Mouse (Mus musculus): ENCODE measurements around the gene Sord.
"Not testable (repeated sequence)": the region's sequence is repeated elsewhere in the genome, so short reads cannot be mapped to it uniquely, and the experiment has no call there.

The Sord gene
- long read RNA-seq, experiment 1, transcript Sord-201 (9 exons, 2,352 nt), result major isoform, 16 of 25 reads
- long read RNA-seq, experiment 1, partial matches to known transcripts, result 7 of 25 reads
- long read RNA-seq, experiment 1, other reads (novel, unspliced or antisense), result 2 of 25 reads
- long read RNA-seq, experiment 2, transcript Sord-201 (9 exons, 2,352 nt), result major isoform, 23 of 28 reads
- long read RNA-seq, experiment 2, partial matches to known transcripts, result 1 of 28 reads
- long read RNA-seq, experiment 2, other reads (novel, unspliced or antisense), result 4 of 28 reads

GRCm38 (mm10) chr2:122234611-122235288 lies at the start of gene Sord:
TSS of gene Sord (plus strand) at chr2:122234749.
- intact Hi-C loops (cut with DNase I), result no loop called here

GRCm38 (mm10) chr2:122185086-122185485 lies 49.5 kb upstream of the Sord start:
- intact Hi-C loops (cut with DNase I), result no loop called here

DNA sequence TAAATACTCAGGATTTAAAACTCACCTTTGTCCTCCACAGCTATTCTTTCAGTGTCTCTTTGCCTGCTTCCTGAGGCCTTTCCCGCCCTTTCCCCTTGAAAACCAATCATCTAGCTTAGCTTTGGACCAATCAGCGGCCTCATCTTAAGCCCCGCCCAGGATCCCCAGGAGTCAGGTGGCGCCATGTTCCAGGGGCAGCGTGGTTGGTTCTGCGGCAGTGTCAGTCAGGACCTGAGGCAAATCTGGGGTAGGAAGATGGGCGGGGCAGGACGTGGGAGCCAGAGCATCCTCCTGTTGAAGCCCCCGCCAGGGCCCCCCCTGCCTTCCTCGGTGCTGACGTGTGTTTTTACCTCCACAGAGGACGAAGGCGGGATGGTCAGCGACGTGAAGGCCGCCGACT lies 48.4 kb upstream of the Sord start, which contains the start of the genes Patl2 and Terb2:
Patl2 (minus strand) TSS at position 84 of the 400 bp plus-strand sequence.
Terb2 (plus strand) TSS at position 167 of the 400 bp plus-strand sequence.
- intact Hi-C loops (cut with DNase I), result no loop called here

- intact Hi-C loops (cut with DNase I), result no loop called here
Measured at GRCm38 (mm10) chr2:122186751-122187150, 47.8 kb upstream of the Sord start.

- intact Hi-C loops (cut with DNase I), result loop anchor here (5.0 to 10.0 kb wide), 2 partner anchors 50 to 433 kb away; no protein-coding TSS in a partner anchor
Measured at GRCm38 (mm10) chr2:122191849-122192248, 42.7 kb upstream of the Sord start.

DNA sequence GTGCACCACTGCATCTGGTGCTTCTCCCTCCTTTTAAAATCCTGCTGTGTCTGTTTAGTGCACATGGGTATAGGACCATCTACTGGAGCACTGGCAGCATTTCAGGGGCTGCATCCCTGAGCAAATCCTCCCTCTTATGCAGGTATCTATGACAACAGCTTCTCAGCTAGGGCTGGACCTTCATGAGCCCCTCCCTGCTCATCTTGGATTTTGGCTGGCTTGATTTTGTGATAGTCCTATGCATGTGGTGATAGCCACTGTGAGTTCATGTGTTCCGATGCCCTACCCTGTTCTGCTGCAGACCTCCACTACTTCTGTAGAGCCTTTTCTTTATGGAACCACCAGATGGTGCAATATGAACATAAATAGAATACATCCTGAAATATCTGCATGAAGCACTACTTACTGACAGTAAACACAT lies 40.0 kb upstream of the Sord start:
- intact Hi-C loops (cut with DNase I), result loop anchor here (2.0 to 10.0 kb wide), 3 partner anchors 48 to 430 kb away; no protein-coding TSS in a partner anchor

GRCm38 (mm10) chr2:122201501-122201900 lies 33.0 kb upstream of the Sord start:
- intact Hi-C loops (cut with DNase I), result no loop called here

DNA sequence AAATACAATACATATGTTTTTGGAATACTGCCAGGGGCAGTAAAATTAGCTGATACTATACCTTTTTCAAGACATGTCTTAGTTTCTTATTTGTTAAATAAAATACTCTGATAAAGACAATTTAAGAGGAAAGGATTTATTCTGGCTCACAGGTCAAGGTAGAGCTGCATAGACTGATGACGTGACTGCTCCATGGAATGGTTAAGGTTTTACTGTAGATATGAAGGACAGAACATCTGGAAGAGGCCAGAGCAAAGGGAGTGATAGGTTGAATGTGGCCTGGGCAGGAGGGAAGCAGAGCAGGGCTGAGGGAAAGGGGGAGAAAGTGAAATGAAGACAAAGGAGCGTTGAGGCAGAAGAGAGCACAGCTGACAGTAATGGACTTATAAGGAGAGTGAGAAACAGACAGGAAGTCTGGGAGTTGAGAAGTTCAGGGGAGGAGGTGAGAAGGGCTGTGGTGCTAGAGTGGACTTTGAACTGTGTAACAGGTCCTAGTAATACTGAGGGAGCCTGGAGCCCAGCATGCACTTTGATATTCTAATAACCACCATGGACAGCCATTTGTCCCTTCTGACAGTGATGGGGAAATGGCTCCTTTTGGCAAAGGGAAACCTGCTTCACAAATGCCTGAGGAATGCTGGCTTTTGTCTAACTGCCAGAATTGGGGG lies 28.0 kb upstream of the Sord start:
- intact Hi-C loops (cut with DNase I), result no loop called here

DNA sequence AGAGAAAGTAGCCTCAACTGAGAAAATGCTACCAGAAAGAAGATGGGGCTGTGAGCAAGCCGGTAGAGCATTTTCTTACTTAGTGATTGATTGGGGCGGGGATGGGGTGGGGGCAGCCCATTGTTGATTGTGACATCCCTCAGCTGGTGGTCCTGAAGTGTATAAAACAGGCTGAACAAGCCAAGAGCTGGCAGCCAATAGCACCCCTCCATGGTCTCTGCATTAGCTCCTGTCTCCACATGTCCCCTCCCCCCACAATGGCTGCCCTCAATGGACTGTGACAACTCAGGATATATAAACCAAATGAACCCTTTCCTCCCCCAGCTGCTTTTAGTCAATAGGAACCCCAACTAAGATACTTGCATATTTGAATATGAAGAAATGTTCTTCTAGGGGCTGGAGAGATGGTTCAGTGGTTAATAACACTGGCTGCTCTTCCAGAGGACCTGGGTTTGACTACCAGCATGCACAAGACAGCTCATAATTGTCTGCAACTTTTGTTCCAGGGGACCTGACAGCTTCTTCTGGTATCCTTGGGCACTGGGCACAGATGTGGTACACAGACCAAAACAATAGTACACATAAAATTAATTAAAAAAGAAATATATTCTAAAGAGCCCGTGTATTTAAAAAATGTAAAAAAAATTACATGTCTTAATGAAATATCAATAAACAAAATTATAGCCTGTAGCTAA lies 23.9 kb upstream of the Sord start:
- intact Hi-C loops (cut with DNase I), result no loop called here

GRCm38 (mm10) chr2:122217075-122217474 lies 17.5 kb upstream of the Sord start:
- intact Hi-C loops (cut with DNase I), result not testable (repeated sequence)

- intact Hi-C loops (cut with DNase I), result no loop called here
Measured at GRCm38 (mm10) chr2:122218234-122218633, 16.3 kb upstream of the Sord start.

DNA sequence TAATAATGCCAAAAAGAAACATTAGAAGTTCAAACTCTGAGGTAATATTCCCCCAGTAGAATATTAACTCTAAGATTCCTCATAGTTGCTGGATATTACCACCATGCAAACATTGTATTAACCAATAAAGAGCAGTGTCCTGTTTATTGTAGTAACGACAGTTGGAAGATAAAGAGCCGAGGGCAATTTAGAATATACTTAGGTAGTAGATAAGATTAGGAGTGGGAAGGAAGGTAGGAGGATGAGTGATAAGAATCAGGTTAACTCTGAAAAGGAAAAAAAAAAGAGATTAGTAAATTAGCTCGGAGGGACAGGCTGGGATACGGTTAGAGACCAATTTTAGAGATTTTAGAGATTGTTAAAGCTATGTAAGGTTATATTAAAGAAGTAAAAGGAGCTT lies 13.2 kb upstream of the Sord start:
- intact Hi-C loops (cut with DNase I), result no loop called here

GRCm38 (mm10) chr2:122221798-122222197 lies 12.8 kb upstream of the Sord start:
- intact Hi-C loops (cut with DNase I), result no loop called here

DNA sequence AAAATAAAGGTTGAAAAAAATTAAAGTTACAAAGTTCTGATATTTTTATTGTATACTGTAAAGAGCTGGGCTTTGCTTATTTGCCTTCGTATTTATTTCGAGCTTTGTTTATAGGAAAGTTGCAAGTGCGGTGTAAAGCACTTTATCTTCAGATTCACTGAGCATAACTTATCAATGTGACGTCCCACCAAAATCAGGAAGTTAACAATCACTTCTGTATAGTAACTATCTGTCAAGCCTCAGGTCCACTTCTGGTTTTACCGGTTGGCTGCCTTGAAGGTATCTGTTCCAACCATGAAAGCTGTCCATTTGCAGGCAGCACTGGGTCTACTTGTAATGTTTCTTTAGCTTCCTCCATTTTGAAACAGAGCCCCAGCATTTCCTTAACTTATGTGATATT lies 12.3 kb upstream of the Sord start:
- intact Hi-C loops (cut with DNase I), result no loop called here

GRCm38 (mm10) chr2:122223654-122224053 lies 10.9 kb upstream of the Sord start:
- intact Hi-C loops (cut with DNase I), result no loop called here

GRCm38 (mm10) chr2:122230395-122230794 lies 4.2 kb upstream of the Sord start:
- intact Hi-C loops (cut with DNase I), result no loop called here

DNA sequence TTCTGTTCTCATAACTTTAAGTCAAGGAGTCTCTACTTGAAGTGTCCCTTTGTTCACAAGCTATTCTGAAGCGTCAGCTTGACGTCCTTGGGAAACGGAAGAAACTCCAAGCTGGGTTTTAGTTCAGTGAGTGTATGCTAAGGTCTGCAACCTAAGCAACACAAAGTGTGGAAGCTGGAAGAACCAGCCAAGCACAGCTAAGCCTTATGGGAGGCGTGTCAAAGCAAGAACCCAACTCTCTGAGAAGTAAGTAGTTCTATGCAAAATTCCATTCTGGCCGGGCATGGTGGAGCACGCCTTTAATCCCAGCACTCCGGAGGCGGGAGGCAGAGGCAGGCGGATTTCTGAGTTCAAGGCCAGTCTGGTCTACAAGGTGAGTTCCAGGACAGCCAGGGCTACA lies 2.9 kb upstream of the Sord start:
- intact Hi-C loops (cut with DNase I), result no loop called here

DNA sequence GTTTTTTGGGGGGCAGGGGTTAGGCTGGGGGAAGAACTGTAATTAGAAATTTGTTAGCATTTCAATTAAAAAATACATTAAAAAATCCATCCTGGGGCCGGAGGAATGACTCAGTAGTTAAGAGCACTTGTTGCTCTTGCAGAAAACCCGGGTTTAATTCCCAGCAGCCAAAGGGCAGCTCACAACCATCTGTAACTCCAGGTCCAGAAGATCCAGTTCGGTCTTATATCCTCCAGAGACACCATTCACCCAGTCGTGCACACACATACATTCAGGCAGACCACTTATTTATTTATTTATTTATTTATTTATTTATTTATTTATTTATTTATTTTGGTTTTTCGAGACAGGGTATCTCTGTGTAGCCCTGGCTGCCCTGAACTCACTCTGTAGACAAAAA lies 1.2 kb upstream of the Sord start:
- intact Hi-C loops (cut with DNase I), result no loop called here

DNA sequence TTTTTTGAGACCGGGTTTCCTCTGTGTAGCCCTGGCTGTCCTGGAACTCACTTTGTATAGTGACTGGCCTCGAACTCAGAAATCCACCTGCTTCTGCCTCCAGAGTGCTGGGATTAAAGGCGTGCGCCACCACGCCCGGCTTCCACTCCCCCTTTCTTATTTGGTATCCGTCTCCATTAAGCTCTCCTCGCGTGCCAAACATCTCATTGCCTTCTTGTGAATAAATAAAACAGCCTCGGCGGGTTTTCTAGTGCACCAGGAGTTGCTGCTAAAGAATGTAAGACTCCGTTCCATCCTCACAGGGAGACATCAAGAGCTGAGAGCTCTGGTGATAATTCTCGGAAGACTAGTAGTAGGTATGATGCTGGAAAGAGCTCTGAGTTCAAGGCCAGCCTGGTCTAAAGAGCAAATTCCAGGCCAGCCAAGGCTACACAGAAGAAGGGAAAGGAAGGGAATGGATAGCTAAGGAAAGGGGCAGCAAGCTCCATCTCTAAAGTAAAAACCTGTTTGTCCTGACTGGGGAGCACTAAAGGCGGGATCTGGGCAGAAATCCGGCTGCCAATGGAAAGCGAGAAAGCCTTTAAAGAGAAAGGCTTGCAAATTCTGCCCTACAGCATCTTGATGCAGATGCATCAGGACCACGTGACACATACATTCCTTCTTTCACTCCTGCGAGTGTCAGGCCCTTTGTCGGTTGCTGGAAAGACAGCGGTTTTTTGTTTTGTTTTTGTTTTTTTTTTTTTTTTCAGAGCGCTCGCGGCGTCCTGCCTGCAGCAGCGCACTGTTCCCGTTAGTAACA lies 591 bp upstream of the Sord start:
- intact Hi-C loops (cut with DNase I), result no loop called here

DNA sequence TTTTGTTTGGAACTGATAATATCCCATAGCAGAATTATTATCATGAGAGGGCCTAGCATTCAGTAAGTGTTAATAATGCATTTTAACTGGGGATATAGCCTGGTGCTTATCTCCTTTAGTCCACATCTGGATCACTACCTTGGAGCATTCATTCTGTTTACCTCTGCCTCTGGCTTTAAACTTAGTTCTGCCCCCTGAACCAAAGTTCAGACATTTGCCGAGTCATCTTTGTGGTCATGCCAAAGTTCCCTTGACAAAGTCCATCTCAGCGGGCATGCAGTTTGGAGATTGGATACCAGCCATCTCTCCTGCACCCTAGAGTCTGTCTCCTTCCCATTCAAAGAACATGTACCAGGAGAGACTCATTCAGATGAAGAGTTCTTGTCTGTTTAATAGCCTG lies 876 bp downstream of the Sord start:
- intact Hi-C loops (cut with DNase I), result no loop called here

GRCm38 (mm10) chr2:122236321-122236720 lies 1.8 kb downstream of the Sord start:
- intact Hi-C loops (cut with DNase I), result no loop called here

All from adrenal gland (tissue).